Mouse (Mus musculus): ENCODE measurements around the gene Usp50. TPM values are rescaled to one million over a fixed set of nuclear protein-coding genes. Genes with fewer than 3 reads are reported as not detected.

Usp50 gene
- polyA plus RNA-seq, 1 experiment from 2014 or later: 1.8 TPM

DNA sequence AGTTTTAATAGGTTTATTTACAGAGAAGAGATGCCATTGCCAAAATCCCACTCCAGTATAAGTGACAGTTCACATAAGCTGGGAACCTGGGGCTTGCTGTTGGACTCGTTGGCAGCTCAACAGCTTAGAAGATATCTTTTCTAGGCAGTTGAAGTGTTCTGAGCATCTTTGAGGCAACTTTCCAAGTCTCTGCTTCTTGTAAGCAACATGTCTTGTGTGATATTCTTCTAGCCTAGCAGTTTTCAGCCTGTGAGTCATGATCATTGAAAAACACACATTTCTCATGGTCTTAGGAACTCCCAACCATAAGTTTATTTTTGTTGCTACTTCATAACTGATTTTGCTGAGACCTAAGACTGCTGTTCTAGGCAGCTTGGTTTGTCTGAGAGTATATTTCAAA lies 100.3 kb downstream of the Usp50 start:
- peak overlapping the region; percentile 50; the same call in 1 of the 2 replicates for H3K27ac ChIP-seq
- H3K36me3 ChIP-seq: peaks cover 9% of the 10 kb centered on the region

DNA sequence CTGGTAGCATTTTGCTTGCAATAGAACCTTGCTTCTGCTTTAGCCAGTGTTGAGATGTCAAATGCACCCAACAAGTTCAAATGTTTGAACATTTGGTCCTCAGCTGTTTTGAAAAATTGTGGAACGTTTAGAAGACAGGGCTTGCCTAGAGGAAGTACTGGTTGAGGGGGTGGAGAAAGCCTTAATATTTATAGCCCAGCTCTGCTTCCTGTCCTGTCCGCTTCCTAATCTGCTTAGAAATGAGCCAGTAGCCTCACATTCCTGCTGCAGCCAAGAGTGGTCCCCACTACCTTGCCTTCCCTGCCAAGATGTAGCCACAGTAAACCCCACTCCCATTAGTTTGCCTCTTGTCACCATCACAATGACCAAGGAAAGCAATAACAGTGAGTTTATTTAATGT lies 100.9 kb downstream of the Usp50 start:
- DNase-seq: no peak
- Histone ChIP-seq H3K27me3 (no peaks in the 10 kb centered on the region), H3K4me1 (replicated peaks) (peaks cover 18% of the 10 kb centered on the region), H3K27ac (peak overlapping the region; percentile 50; the same call in 1 of the 2 replicates), H3K36me3 (peaks cover 9% of the 10 kb centered on the region), H3K9ac (no peak overlapping the region), H3K9me3 (replicated peaks) (no peaks in the 10 kb centered on the region), H3K4me3 (replicated peaks) (no peak overlapping the region), H3K4me2 (no peak overlapping the region)
- no peak for ATAC-seq (ENCODE audit: low read depth)
- WGBS (ENCODE audit: insufficient replicate concordance): 37% methylated on average over 2 of the region's 2 CpGs

More for the DNA sequence above, 100.3 kb downstream of the Usp50 start:
- Histone ChIP-seq H3K4me1 (replicated peaks) (peaks cover 14% of the 10 kb centered on the region), H3K4me2 (no peak overlapping the region), H3K9me3 (replicated peaks) (no peaks in the 10 kb centered on the region), H3K27me3 (no peaks in the 10 kb centered on the region), H3K9ac (no peak overlapping the region), H3K4me3 (replicated peaks) (no peak overlapping the region)
- no peak for ATAC-seq (ENCODE audit: low read depth)
- no peak for DNase-seq
- WGBS (ENCODE audit: insufficient replicate concordance): 56% methylated on average over 1 of the region's 1 CpGs

DNA sequence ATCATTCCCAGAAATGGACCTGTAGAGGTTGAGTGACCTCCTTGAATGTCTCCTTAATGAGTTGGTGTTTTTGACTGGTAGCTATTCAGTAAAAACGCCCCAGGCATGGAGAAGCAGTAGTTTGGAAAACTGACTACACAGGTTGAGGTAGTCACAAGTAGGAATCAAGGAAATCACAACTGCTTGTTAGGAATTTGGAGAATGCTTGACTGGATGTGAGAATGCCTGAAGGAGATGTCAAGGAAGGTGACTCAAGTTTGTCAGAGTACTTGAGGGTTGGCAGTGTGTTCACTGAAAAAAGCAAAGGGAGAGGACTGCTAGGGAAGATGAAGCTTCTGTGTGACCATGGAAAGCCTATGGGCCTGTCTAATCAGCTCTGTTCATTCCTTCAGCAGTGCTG lies 105.9 kb downstream of the Usp50 start:
- Histone ChIP-seq H3K4me2 (no peak overlapping the region; the same call in 1 of the 2 replicates), H3K9me3 (replicated peaks) (no peaks in the 10 kb centered on the region), H3K36me3 (peaks cover under 1% of the 10 kb centered on the region), H3K4me1 (replicated peaks) (peaks cover 37% of the 10 kb centered on the region), H3K27ac (no peak overlapping the region), H3K27me3 (no peaks in the 10 kb centered on the region), H3K9ac (no peak overlapping the region), H3K4me3 (replicated peaks) (no peak overlapping the region)
- no peak for ATAC-seq (ENCODE audit: low read depth)
- 91% methylated on average over 1 of the region's 1 CpGs for WGBS (ENCODE audit: insufficient replicate concordance)
- no peak for DNase-seq

DNA sequence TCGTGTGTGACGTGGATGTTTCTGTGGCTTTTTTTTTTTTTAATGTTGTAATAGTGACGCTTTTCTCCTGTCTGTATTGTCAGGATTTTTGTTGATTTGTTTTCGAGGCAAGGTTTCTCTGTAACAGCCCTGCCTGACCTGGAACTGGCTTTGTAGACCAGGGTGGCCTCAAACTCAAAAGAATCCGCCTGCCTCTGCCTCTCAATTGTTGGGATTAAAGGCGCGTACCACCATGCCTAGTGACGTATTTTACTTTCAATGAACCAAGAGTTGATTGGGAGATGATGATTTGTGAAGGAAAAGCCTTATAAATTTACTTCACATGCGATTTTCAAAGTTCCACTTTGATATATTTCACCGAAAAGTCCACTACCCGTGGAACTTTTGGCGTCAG lies 107.2 kb downstream of the Usp50 start, which contains the start of gene Gabpb1:
Gabpb1 (minus strand) TSS at position 216 of the 394 bp plus-strand sequence.
- ATAC-seq (ENCODE audit: low read depth): no peak
- DNase-seq: no peak
- H3K4me2 ChIP-seq: peak within 1 kb of the TSS; percentile 87
- H3K36me3 ChIP-seq: no peaks in the 10 kb centered on the region; the same call in 1 of the 2 replicates
- H3K27ac ChIP-seq: peak within 1 kb of the TSS; percentile 95
- no peaks in the 10 kb centered on the region for H3K27me3 ChIP-seq
- peak within 1 kb of the TSS; percentile 98 for H3K4me3 ChIP-seq (replicated peaks)
- H3K4me1 ChIP-seq (replicated peaks): peaks cover 40% of the 10 kb centered on the region
- 12% methylated on average over 12 of the region's 12 CpGs for WGBS (ENCODE audit: insufficient replicate concordance)
- peak within 1 kb of the TSS; percentile 98 for H3K9ac ChIP-seq
- H3K9me3 ChIP-seq (replicated peaks): no peaks in the 10 kb centered on the region

DNA sequence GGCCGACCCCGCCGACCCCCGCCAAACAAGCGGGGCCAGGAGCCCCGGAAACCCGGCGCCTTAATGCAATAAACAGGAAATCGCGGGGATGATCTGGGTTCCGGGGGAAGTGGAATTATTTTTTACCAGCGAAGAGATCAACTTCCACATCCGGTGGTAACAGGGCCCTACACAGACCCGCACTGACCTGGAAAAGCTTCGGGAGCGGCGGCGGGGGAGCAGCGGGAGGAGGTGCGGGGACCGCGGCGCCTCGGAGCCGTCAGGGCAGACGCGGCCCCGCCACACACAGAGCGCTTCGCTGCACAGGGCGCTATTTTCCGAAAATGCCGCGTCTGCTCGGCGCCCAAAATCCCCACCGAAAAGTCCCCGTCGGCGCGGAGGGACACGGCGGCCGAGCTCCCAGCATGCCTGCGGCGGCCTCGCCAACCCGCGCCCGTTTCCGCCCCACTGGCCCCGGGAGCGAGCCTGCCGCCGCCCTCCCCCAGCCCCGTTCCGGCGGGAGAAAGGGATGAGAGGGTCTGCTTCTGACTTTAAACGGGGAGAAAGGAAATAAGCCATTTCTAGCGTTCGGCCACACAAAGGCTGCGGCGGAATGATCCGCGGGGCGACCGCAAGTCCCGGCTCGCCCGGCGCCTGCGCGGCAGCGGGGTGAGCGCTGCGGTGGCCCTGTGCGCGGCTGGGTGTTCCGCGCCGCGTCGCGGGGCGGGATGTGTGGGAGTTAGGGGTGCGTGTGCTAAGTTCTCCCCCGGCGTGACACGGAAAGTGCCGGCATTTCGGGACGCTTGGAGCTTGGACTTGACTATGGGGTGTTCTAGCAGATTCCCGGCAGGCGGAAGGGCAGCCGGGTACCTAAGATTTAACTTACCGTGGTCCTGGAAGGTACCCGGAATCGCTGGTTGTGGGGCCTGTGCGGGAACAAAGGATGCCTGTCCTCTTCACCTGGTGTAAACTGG lies 107.8 kb downstream of the Usp50 start:
- Histone ChIP-seq H3K27me3 (no peaks in the 10 kb centered on the region), H3K27ac (peak overlapping the region; percentile 95), H3K4me1 (replicated peaks) (peaks cover 40% of the 10 kb centered on the region), H3K9ac (peak overlapping the region; percentile 98), H3K4me3 (replicated peaks) (peak overlapping the region; percentile 98), H3K36me3 (no peaks in the 10 kb centered on the region; the same call in 1 of the 2 replicates), H3K9me3 (replicated peaks) (no peaks in the 10 kb centered on the region), H3K4me2 (peak overlapping the region; percentile 87)
- peak; percentile 80 for DNase-seq
- under 1% methylated on average over 99 of the region's 99 CpGs for WGBS (ENCODE audit: insufficient replicate concordance)
- peak; percentile 84 for ATAC-seq (ENCODE audit: low read depth)

DNA sequence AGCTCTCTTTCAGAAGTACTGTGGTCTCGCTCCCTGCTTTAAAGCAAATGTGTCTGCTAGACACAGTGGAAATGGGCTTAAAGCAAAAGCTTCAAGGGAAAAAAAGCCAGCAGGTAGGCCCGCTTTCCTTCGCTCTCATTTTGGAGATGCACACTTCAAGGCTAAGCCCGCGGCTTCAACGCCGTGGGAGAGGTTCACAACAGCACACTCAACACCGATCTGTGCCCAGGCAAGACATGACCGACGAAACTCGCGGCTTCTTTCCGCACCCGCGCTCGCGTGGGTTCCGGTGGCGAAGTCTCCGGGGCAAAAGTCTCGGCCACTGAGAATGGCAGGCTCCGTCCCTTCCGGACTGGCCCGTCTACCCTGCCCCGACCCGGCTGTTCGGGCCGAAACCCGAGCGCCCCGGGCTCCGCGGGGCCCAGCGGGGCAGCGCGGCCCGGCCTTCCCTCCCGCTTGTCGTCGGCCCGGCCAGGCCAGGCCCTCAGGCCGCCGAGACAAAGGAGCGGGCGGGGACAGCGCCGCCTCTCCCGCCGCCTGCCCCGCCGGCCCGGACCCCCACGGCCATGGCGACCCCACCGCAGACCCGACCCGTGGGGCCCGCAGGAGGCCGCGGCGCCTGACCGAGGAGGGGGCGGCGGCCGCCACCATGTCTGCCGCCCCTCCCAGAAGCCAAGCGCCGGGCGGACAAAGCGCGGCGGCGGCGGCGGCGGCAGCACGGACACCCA lies 108.7 kb downstream of the Usp50 start:
- Histone ChIP-seq H3K27ac (peak overlapping the region; percentile 95), H3K36me3 (no peaks in the 10 kb centered on the region; the same call in 1 of the 2 replicates), H3K27me3 (no peaks in the 10 kb centered on the region), H3K4me1 (replicated peaks) (peaks cover 40% of the 10 kb centered on the region), H3K9me3 (replicated peaks) (no peaks in the 10 kb centered on the region), H3K4me2 (peak overlapping the region; percentile 87), H3K4me3 (replicated peaks) (peak overlapping the region; percentile 98), H3K9ac (peak overlapping the region; percentile 98)
- DNase-seq: peak; percentile 49
- under 1% methylated on average over 74 of the region's 77 CpGs for WGBS (ENCODE audit: insufficient replicate concordance)
- peak; percentile 66 for ATAC-seq (ENCODE audit: low read depth)

DNA sequence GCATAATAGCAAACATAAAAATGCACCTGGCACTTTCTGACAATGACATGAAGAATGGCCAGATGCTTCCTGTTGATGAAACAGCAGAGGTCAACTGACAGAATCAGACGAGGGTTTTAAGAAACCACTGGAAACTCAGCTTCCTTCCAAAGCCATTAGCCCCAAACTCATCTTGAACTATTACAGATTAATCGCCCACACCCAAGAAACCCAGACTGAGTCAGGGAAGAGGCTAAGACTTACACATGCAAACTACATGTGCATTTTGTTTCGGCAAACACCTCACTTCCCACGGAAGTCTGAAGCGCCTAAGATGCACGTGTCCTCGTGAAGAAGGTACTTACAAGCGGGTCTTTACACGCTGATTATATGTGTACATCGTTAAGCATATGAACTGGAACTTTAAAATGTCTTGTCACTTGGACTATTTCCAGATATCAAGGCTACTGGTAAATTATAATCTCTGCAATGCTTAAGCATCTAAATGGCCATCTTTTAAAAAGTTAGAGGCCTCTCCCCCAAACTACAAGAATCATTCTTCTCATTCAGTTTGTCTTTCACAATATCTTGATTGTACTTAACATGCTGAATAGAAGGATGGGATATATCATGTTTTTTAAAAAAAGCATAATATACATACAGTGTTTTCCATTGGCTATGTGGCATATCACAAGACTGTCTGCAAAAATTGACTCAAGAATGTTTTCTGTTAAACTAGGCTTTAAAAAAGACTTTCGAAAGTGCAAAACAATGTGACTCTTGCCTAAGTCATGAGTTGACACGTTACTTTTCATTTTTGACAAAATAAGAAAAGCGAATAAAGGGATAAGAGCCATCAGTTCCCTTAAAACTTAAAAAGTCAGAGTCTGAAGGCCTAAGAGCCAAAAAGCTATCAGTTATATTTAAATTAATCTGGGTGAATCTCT lies 109.7 kb downstream of the Usp50 start:
- ATAC-seq (ENCODE audit: low read depth): no peak
- Histone ChIP-seq H3K9me3 (replicated peaks) (no peaks in the 10 kb centered on the region), H3K4me1 (replicated peaks) (peaks cover 43% of the 10 kb centered on the region), H3K4me3 (replicated peaks) (peak overlapping the region; percentile 98), H3K4me2 (peak overlapping the region; percentile 87), H3K27me3 (no peaks in the 10 kb centered on the region), H3K36me3 (no peaks in the 10 kb centered on the region), H3K9ac (peak overlapping the region; percentile 98), H3K27ac (peak overlapping the region; percentile 95)
- no peak for DNase-seq
- 23% methylated on average over 13 of the region's 13 CpGs for WGBS (ENCODE audit: insufficient replicate concordance)

DNA sequence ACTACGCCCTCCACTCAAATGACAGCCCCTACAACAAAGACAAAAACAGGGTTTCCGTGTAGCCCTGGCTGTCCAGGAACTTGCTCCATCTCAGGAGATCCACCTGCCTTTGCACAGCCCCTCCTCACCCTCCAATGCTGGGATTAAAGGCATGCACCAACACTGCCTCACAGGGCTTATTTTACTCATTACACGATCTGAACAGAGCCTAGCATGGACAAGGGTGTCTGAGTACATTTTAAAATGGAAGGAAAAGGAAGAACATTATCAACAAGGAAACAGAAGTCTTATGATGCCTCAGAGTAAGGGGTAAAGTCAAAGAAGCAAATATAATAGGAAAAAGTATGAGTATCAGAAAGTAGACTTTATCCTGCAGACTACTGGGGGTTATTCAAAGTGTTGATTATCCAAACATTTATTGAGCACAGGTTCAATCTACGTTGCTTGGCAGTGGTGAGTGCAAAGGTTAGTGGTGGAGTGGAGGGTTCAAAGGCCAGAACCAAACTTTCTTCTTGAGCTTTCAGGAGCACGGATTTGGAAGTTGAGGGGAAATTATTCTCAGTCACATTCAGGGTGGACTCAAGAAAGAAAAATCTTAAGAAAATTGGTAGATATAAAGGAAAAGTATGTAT lies 114.5 kb downstream of the Usp50 start:
- H3K9me3 ChIP-seq (replicated peaks): no peaks in the 10 kb centered on the region
- H3K27me3 ChIP-seq: no peaks in the 10 kb centered on the region
- H3K9ac ChIP-seq: no peak overlapping the region
- H3K36me3 ChIP-seq: no peaks in the 10 kb centered on the region
- peaks cover 34% of the 10 kb centered on the region for H3K4me1 ChIP-seq (replicated peaks)
- DNase-seq: no peak
- H3K27ac ChIP-seq: no peak overlapping the region
- ATAC-seq (ENCODE audit: low read depth): no peak
- 72% methylated on average over 5 of the region's 5 CpGs for WGBS (ENCODE audit: insufficient replicate concordance)
- no peak overlapping the region for H3K4me3 ChIP-seq (replicated peaks)
- H3K4me2 ChIP-seq: no peak overlapping the region

DNA sequence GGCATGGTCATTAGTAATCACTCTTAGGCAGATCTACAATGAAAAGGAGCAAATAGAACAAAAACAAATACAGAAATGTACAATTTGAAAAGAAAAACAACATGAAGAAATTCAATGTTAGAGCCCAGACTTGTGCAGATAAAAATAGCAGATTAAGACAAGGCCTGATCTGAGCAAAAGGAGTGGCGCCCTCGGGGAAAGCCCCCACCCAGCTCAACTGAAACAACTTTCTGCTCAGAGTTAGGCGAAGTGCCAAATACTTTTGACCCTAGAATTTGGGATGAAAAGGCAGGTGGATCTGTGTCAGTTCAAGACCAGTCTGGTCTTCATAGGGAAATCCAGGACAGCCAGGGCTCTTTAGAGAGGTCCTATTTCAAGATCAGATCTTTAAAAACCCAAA lies 117.3 kb downstream of the Usp50 start:
- Histone ChIP-seq H3K4me2 (no peak overlapping the region), H3K9ac (no peak overlapping the region), H3K27me3 (no peaks in the 10 kb centered on the region), H3K4me3 (replicated peaks) (no peak overlapping the region), H3K4me1 (replicated peaks) (peaks cover 15% of the 10 kb centered on the region), H3K9me3 (replicated peaks) (no peaks in the 10 kb centered on the region), H3K27ac (no peak overlapping the region), H3K36me3 (no peaks in the 10 kb centered on the region)
- ATAC-seq (ENCODE audit: low read depth) (no peak), DNase-seq (no peak)
- 62% methylated on average over 3 of the region's 3 CpGs for WGBS (ENCODE audit: insufficient replicate concordance)

DNA sequence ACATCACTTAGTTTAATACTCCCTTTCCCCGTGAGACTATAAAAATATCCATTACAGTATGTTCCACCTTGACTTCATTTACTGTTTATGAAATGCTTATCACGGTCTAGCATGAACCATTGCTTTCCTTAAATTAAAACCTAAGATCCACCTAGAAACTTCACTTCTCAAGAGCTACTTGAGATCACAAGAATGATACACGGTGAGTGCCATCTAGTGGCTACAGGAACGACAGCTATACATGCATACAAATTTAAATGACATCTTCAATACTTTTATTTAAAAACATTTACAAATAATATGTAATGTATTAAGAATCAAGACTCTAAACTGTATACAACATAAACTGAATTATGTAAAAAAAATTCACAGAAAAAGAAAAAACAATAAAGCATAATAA lies 119.8 kb downstream of the Usp50 start:
- no peaks in the 10 kb centered on the region for H3K27me3 ChIP-seq
- H3K4me2 ChIP-seq: no peak overlapping the region
- H3K27ac ChIP-seq: no peak overlapping the region
- no peak overlapping the region for H3K4me3 ChIP-seq (replicated peaks)
- no peaks in the 10 kb centered on the region for H3K9me3 ChIP-seq (replicated peaks)
- DNase-seq: no peak
- ATAC-seq (ENCODE audit: low read depth): no peak
- peaks cover 11% of the 10 kb centered on the region; the same call in 1 of the 2 replicates for H3K4me1 ChIP-seq (replicated peaks)
- no peak overlapping the region for H3K9ac ChIP-seq
- no peaks in the 10 kb centered on the region for H3K36me3 ChIP-seq
- WGBS (ENCODE audit: insufficient replicate concordance): 38% methylated on average over 4 of the region's 4 CpGs

Data from liver, embryonic 13.5 days (tissue).